Mouse (Mus musculus) olfactory bulb, adult 2 months (tissue): ENCODE results near the gene Yif1a.

Experiments
- CTCF ChIP-seq: fragments of 200-500 bp; IDR thresholded peaks from 2 replicates; pipeline ENCODE4 v1.5.1; 2012; ENCODE audit warnings: low read depth, mild to moderate bottlenecking, low read length, moderate library complexity; ENCODE audit not compliant: insufficient read depth
- POLR2A ChIP-seq: fragments of 200-500 bp; IDR thresholded peaks from 2 replicates; pipeline ENCODE4 v1.6.1; 2012; ENCODE audit warnings: mild to moderate bottlenecking, low read depth, low read length, moderate library complexity; ENCODE audit not compliant: insufficient read depth

DNA sequence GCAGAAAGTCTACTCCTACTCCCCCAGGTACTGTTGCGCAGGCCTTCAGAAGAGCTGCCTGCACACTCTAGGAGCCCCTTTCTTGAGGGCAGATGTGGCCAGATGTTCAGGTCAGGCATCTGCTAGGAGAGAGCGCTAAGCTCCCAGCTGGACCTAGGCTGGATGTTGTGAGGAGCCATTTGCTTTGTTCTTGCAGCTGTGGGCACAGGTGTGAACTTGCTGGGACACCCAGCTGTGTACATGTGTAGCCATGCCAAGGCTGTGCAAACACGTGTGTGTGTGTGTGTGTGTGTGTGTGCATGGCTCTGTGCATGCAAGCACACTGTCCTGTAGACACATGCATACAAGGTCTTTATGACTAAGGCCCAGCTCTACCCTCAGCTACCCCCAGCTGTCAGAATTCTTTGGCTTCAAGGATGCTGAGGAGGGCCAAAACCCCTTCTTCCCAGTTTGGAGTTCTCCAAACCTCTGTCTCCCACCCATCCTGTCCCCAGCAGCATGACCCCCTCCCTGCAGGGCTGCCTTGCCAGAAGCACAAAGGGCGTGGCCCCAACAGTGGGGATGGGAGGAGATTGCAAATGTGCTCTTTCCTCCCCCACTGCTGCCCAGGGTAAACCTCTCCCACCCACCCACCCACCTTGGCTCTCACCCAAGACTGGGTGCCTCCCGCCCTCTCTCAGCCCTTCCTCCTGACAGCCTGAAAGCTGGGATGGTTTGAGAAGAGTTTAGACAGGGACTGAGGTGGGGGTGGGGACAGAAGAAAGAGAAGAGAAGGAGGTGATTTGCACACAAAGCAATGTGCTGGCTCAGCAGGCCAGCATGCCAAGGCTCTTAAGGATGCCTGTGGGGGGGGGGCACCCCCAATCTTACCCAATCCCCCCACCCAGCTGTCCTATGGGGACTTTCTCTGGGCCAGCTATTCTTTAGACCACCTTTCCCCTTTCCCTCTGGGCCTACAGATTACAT, 27.7 kb upstream of the Yif1a start:
- TF ChIP-seq POLR2A = no peak
- no peak for TF ChIP-seq CTCF
